Mouse (Mus musculus): ENCODE data around the gene Prr7.

GRCm38 (mm10) chr13:55447543-55447943 lies 16.5 kb upstream of the Prr7 start:
- TF ChIP-seq POLR2A (IDR thresholded peaks at IDR 0.05; ENCODE audit: insufficient read depth, low read depth, low read length) (no peak), CTCF (IDR thresholded peaks at IDR 0.05) (no peak)
